Mouse (Mus musculus) adrenal gland (tissue): Measurements from ENCODE around the gene Epyc.
"Not testable (repeated sequence)": the region's sequence is repeated elsewhere in the genome, so short reads cannot be mapped to it uniquely, and the experiment has no call there.

Experiments
- intact Hi-C: fragments of 180-260 bp; cut with DNase I; formaldehyde crosslinking; loops from one replicate; pipeline ENCODE4 v1.15.1; 2025

Gene Epyc

GRCm38 (mm10) chr10:97712687-97713086 is 68.8 kb downstream of the Epyc start:
- intact Hi-C loops: loop anchor here (2.0 kb wide), 1 partner anchor 1372 kb away; no protein-coding TSS in a partner anchor

- intact Hi-C loops: no loop called here
Observed at GRCm38 (mm10) chr10:97714584-97714983, 70.7 kb downstream of the Epyc start.

- intact Hi-C loops: no loop called here
Observed at GRCm38 (mm10) chr10:97715289-97715906, 71.5 kb downstream of the Epyc start.

- intact Hi-C loops: no loop called here
Observed at GRCm38 (mm10) chr10:97717233-97717632, 73.4 kb downstream of the Epyc start.

- intact Hi-C loops: no loop called here
Observed at GRCm38 (mm10) chr10:97718021-97718420, 74.2 kb downstream of the Epyc start.

- intact Hi-C loops: no loop called here
Observed at GRCm38 (mm10) chr10:97720625-97721024, 76.8 kb downstream of the Epyc start.

- intact Hi-C loops: no loop called here
Observed at GRCm38 (mm10) chr10:97722709-97723108, 78.8 kb downstream of the Epyc start.

GRCm38 (mm10) chr10:97725929-97726328 is 82.1 kb downstream of the Epyc start:
- intact Hi-C loops: no loop called here

- intact Hi-C loops: not testable (repeated sequence)
Observed at GRCm38 (mm10) chr10:97726655-97727054, 82.8 kb downstream of the Epyc start, which contains the start of gene C030005K15Rik. Gene C030005K15Rik, minus strand, starts transcription at chr10:97726755.
